Mouse (Mus musculus): ENCODE measurements around the gene Tekt2.

Gene Tekt2

GRCm38 (mm10) chr4:126309211-126309921 is 16.1 kb downstream of the Tekt2 start:
- no peak for DNase-seq (ENCODE audit: extremely low spot score, low read depth, low spot score)

- DNase-seq (ENCODE audit: extremely low spot score, low read depth, low spot score), result no peak
Measured at GRCm38 (mm10) chr4:126306827-126307226, 18.7 kb downstream of the Tekt2 start.

GRCm38 (mm10) chr4:126306058-126306457 is 19.4 kb downstream of the Tekt2 start:
- DNase-seq (ENCODE audit: extremely low spot score, low read depth, low spot score), result no peak

GRCm38 (mm10) chr4:126305428-126305827 is 20.1 kb downstream of the Tekt2 start:
- no peak for DNase-seq (ENCODE audit: extremely low spot score, low read depth, low spot score)

- DNase-seq (ENCODE audit: extremely low spot score, low read depth, low spot score), result no peak
Measured at GRCm38 (mm10) chr4:126303877-126304276, 21.6 kb downstream of the Tekt2 start.

- DNase-seq (ENCODE audit: extremely low spot score, low read depth, low spot score), result no peak
Measured at GRCm38 (mm10) chr4:126301584-126302309, 23.7 kb downstream of the Tekt2 start.

- no peak for DNase-seq (ENCODE audit: extremely low spot score, low read depth, low spot score)
Measured at GRCm38 (mm10) chr4:126300916-126301583, 24.4 kb downstream of the Tekt2 start.

- no peak for DNase-seq (ENCODE audit: extremely low spot score, low read depth, low spot score)
Measured at GRCm38 (mm10) chr4:126296617-126297101, 28.8 kb downstream of the Tekt2 start.

- DNase-seq (ENCODE audit: extremely low spot score, low read depth, low spot score), result no peak
Measured at GRCm38 (mm10) chr4:126295937-126296336, 29.6 kb downstream of the Tekt2 start.

GRCm38 (mm10) chr4:126295152-126295551 is 30.3 kb downstream of the Tekt2 start:
- DNase-seq (ENCODE audit: extremely low spot score, low read depth, low spot score), result no peak

GRCm38 (mm10) chr4:126291196-126291595 is 34.3 kb downstream of the Tekt2 start:
- DNase-seq (ENCODE audit: extremely low spot score, low read depth, low spot score), result no peak

GRCm38 (mm10) chr4:126290314-126290713 is 35.2 kb downstream of the Tekt2 start:
- DNase-seq (ENCODE audit: extremely low spot score, low read depth, low spot score), result no peak

- DNase-seq (ENCODE audit: extremely low spot score, low read depth, low spot score), result no peak
Measured at GRCm38 (mm10) chr4:126288085-126288666, 37.3 kb downstream of the Tekt2 start.

- no peak for DNase-seq (ENCODE audit: extremely low spot score, low read depth, low spot score)
Measured at GRCm38 (mm10) chr4:126287302-126287995, 38.0 kb downstream of the Tekt2 start.

- no peak for DNase-seq (ENCODE audit: extremely low spot score, low read depth, low spot score)
Measured at GRCm38 (mm10) chr4:126286492-126286891, 39.0 kb downstream of the Tekt2 start, which contains the start of gene Col8a2. TSS of gene Col8a2 (plus strand) at chr4:126286793.

- no peak for DNase-seq (ENCODE audit: extremely low spot score, low read depth, low spot score)
Measured at GRCm38 (mm10) chr4:126283582-126283981, 41.9 kb downstream of the Tekt2 start.

GRCm38 (mm10) chr4:126281706-126282105 is 43.8 kb downstream of the Tekt2 start:
- DNase-seq (ENCODE audit: extremely low spot score, low read depth, low spot score), result no peak

- no peak for DNase-seq (ENCODE audit: extremely low spot score, low read depth, low spot score)
Measured at GRCm38 (mm10) chr4:126278961-126279360, 46.5 kb downstream of the Tekt2 start.

- no peak for DNase-seq (ENCODE audit: extremely low spot score, low read depth, low spot score)
Measured at GRCm38 (mm10) chr4:126278565-126278915, 46.9 kb downstream of the Tekt2 start.

- no peak for DNase-seq (ENCODE audit: extremely low spot score, low read depth, low spot score)
Measured at GRCm38 (mm10) chr4:126277906-126278564, 47.5 kb downstream of the Tekt2 start.

All from hindlimb bud, embryonic 11.5 days (tissue).